Mouse (Mus musculus) intestine, embryonic 14.5 days (tissue): ENCODE data around the gene Pnkd. TPM values are rescaled to one million over a fixed set of nuclear protein-coding genes. Genes with fewer than 3 reads are reported as not detected.

ENCODE experiments used
- ATAC-seq: fragments of 200-750 bp; cut with Nextera tagmentation; replicated peaks from 2 replicates; pipeline ENCODE4 v1.8.0; 2017; ENCODE audit warnings: low read depth, moderate number of reproducible peaks, moderate TSS enrichment, moderate library complexity; ENCODE audit not compliant: low FRiP score, low TSS enrichment
- DNase-seq: peaks from one replicate; pipeline ENCODE4 v3.0.0-alpha.2; 2018; ENCODE audit warnings: low spot score
- H3K27ac ChIP-seq: fragments of 300-500 bp; sonication (generic); 2 replicates; pipeline ENCODE4 v1.5.1; 2014; ENCODE audit warnings: low read depth, mild to moderate bottlenecking, control low read depth
- H3K27me3 ChIP-seq: fragments of 300-500 bp; sonication (generic); replicated peaks from 2 replicates; pipeline ENCODE4 v1.6.1; 2014; ENCODE audit warnings: low read length, control low read depth; ENCODE audit not compliant: control insufficient read depth, insufficient read depth
- H3K36me3 ChIP-seq: fragments of 300-500 bp; sonication (generic); 2 replicates; pipeline ENCODE4 v1.6.1; 2014; ENCODE audit warnings: low read length, control low read depth; ENCODE audit not compliant: control insufficient read depth, insufficient read depth
- H3K4me1 ChIP-seq: fragments of 300-500 bp; sonication (generic); replicated peaks from 2 replicates; pipeline ENCODE4 v1.6.1; 2014; ENCODE audit warnings: low read length, control low read depth, mixed read lengths; ENCODE audit not compliant: control insufficient read depth, insufficient read depth
- H3K4me2 ChIP-seq: fragments of 300-500 bp; sonication (generic); 2 replicates; pipeline ENCODE4 v1.6.1; 2014; ENCODE audit warnings: low read length
- H3K4me3 ChIP-seq: fragments of 300-500 bp; sonication (generic); 2 replicates; pipeline ENCODE4 v1.5.1; 2014; ENCODE audit warnings: low read depth, low read length, control low read depth, mixed read lengths
- H3K9ac ChIP-seq: fragments of 300-500 bp; sonication (generic); 2 replicates; pipeline ENCODE4 v1.6.1; 2014; ENCODE audit warnings: mild to moderate bottlenecking, low read length
- H3K9me3 ChIP-seq: fragments of 300-500 bp; sonication (generic); 2 replicates; pipeline ENCODE4 v1.6.1; 2016; ENCODE audit warnings: low read length, control low read depth; ENCODE audit not compliant: control insufficient read depth
- WGBS: fragments of 180-500 bp; shearing (Covaris S2); extraction: QIAGEN DNeasy Blood & Tissue Kit; methylation state at CpG from one replicate; pipeline ENCODE4 v1.1.7; 2014; 5-methylcytosine and 5-hydroxymethylcytosine counted together
- polyA plus RNA-seq: library from polyadenylated mRNA; unstranded; fragments of >200 nt; fragmentation: Nextera tagmentation; extraction: Ambion mirVana; gene quantifications from 2 replicates; pipeline ENCODE4 v1.2.1, GENCODE M21; 2014

Gene Pnkd
- polyA plus RNA-seq, 1 experiment from 2014 or later, result 142 TPM

DNA sequence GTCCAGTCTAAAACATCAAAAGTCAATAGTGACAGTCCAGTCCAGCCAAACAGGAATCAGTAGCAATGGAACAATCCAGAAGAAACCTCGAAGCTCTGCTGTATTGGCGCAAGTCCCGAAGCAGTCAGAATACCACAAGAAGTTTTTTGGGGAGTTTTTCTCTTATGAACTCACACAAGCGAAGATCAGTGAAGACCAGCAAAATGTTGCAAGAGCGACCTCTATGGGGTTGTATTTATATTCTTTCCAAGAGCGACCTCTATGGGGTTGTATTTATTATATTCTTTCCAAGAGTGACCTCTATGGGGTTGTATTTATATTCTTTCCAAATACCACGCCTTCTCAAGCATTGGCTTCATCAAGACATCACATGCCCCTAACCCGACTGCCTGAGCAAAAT is 16.0 kb upstream of the Pnkd start:
- DNase-seq, result no peak
- peaks cover 55% of the 10 kb centered on the region for H3K36me3 ChIP-seq

DNA sequence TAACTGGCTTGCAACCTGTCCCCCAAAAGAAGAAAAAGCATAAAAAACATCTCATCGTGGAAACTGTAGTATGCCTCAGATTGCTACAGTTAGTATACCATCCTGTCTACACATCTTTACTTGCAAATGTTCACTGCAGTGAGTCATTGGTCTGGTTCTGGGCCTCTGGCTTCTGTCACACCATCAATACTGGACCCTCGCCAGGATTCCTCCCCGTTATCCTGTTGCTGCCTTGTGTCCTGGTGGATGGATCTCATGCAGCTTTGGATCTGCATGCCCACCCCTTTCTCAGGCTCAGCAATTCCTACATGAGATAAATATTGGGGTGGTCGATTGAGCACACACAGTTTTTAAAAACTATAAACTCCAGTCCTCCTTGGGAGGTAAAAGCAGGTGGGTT is 13.1 kb upstream of the Pnkd start:
- DNase-seq (peak; percentile 79), ATAC-seq (no peak)
- no peak overlapping the region for H3K9ac ChIP-seq
- no peaks in the 10 kb centered on the region for H3K9me3 ChIP-seq
- H3K4me1 ChIP-seq, result peaks cover 38% of the 10 kb centered on the region
- no peaks in the 10 kb centered on the region for H3K27me3 ChIP-seq
- no peak overlapping the region for H3K4me2 ChIP-seq
- no peak overlapping the region for H3K4me3 ChIP-seq
- 29% methylated on average over 4 of the region's 4 CpGs for WGBS
- H3K27ac ChIP-seq, result peak overlapping the region; percentile 76
- peaks cover 26% of the 10 kb centered on the region for H3K36me3 ChIP-seq

More for the DNA sequence above, 16.0 kb upstream of the Pnkd start:
- Histone ChIP-seq H3K9ac (no peak overlapping the region), H3K9me3 (no peaks in the 10 kb centered on the region), H3K4me3 (no peak overlapping the region), H3K4me1 (peaks cover 20% of the 10 kb centered on the region), H3K27ac (no peak overlapping the region), H3K4me2 (no peak overlapping the region), H3K27me3 (no peaks in the 10 kb centered on the region)
- WGBS, result 84% methylated on average over 8 of the region's 8 CpGs
- no peak for ATAC-seq

DNA sequence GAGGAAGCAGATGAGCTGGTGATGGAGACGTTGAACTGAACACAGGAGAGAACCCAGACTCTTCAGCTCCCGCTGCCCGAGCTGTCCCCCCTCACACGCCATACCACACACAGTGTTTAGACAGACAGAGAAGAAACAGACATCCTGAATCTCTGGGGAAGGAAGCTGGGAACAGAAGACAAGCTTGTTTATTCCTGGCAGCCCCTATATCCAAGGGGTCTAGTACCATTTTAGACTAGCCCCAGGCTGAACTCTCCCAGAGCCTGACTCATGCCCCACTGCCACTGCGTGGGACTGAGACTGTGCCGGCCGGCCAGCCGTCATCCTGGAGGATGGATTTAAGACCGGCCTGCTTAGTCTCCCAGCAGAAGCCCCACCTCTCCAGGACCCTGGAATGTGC is 9.7 kb upstream of the Pnkd start:
- ATAC-seq, result peak; percentile 71
- DNase-seq, result peak; percentile 73
- H3K4me1 ChIP-seq, result peaks cover 53% of the 10 kb centered on the region
- WGBS, result 10% methylated on average over 9 of the region's 9 CpGs
- no peak overlapping the region for H3K4me3 ChIP-seq
- H3K9me3 ChIP-seq, result no peaks in the 10 kb centered on the region
- peaks cover 13% of the 10 kb centered on the region for H3K36me3 ChIP-seq
- H3K4me2 ChIP-seq, result peak overlapping the region; percentile 39
- H3K27ac ChIP-seq, result peak overlapping the region; percentile 88
- H3K27me3 ChIP-seq, result no peaks in the 10 kb centered on the region
- no peak overlapping the region for H3K9ac ChIP-seq

DNA sequence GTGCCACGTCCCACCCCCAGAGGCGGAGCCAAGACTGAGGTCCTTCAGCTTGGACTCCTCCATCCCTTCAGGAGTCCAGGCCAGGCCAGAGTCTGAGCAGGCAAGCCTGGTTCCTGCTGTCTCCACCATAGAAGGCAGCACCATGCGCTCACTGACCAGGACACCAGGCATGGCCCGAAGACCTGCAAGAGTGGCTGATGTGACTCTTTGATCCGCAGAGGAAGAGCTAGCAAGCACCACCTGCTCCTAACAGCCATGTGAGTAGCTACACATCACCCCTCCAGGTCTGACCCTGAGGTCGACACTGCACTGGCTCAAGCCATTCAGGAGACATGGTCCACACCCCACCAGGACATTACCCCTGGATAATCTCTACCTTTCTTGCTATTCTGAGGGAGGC is 7.7 kb upstream of the Pnkd start:
- DNase-seq (no peak), ATAC-seq (no peak)
- Histone ChIP-seq H3K4me3 (peak overlapping the region; percentile 27), H3K27ac (no peak overlapping the region), H3K9me3 (no peaks in the 10 kb centered on the region), H3K9ac (no peak overlapping the region; the same call in 1 of the 2 replicates), H3K36me3 (peaks cover 33% of the 10 kb centered on the region), H3K27me3 (no peaks in the 10 kb centered on the region), H3K4me1 (peaks cover 41% of the 10 kb centered on the region), H3K4me2 (peak overlapping the region; percentile 40)
- WGBS, result 45% methylated on average over 6 of the region's 6 CpGs

DNA sequence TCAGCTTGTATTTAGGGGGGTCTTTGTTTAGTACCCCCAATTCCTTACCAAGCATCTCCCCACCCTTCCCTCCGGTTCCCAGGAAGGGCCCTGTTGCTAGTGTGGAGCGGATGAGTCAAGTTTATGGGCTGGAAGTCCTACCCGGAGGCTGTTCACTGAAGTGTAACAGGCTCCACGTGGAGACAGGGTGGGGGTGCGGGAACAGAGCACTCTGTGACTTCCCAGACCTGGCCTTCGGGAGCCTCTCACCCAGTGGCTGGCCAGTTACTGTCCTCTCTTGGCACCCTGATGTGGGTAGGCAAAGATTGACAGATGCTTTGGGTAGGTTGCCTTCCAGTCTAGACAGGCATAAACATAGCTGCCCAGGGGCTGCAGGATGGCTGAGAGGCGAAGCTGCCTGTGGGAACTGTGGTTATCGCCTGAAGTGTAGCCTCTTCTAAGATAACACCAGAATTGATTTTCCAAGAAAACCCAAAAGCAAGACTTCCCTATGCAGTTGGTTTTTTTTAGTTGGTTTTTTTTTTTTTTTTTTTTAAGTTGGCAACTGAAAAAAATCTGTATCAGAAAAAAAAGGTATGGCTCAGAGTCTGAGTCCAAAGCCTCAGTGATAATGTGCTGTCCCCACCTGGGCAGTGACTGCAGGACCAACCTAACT is 6.7 kb upstream of the Pnkd start:
- Histone ChIP-seq H3K27ac (no peak overlapping the region), H3K36me3 (peaks cover 42% of the 10 kb centered on the region), H3K9me3 (no peaks in the 10 kb centered on the region), H3K4me3 (peak overlapping the region; percentile 27), H3K4me1 (peaks cover 50% of the 10 kb centered on the region), H3K27me3 (no peaks in the 10 kb centered on the region), H3K4me2 (peak overlapping the region; percentile 40), H3K9ac (peak overlapping the region; percentile 22; the same call in 1 of the 2 replicates)
- DNase-seq (no peak), ATAC-seq (no peak)
- 30% methylated on average over 8 of the region's 8 CpGs for WGBS

DNA sequence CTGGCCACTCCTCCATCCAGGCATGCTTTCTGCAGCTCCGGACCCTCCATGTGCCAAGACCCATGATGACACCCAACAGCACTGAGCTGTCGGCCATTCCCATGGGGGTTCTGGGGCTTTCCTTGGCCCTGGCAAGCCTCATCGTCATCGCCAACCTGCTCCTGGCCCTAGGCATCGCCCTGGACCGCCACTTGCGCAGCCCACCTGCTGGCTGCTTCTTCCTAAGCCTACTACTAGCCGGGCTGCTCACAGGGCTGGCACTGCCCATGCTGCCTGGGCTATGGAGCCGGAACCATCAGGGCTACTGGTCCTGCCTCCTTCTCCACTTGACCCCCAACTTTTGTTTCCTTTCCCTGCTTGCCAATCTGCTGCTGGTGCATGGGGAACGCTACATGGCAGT is 6.2 kb upstream of the Pnkd start, which contains the start of gene Gpbar1:
TSS of gene Gpbar1 (plus strand) at position 13 of the 400 bp plus-strand sequence.
- Histone ChIP-seq H3K9ac (peak within 1 kb of the TSS; percentile 22), H3K4me1 (peaks cover 52% of the 10 kb centered on the region), H3K4me2 (peak within 1 kb of the TSS; percentile 40), H3K4me3 (peak within 1 kb of the TSS; percentile 27), H3K9me3 (no peaks in the 10 kb centered on the region), H3K27ac (no peak within 1 kb of the TSS), H3K36me3 (peaks cover 44% of the 10 kb centered on the region), H3K27me3 (no peaks in the 10 kb centered on the region)
- ATAC-seq (no peak), DNase-seq (no peak)
- 88% methylated on average over 10 of the region's 10 CpGs for WGBS

DNA sequence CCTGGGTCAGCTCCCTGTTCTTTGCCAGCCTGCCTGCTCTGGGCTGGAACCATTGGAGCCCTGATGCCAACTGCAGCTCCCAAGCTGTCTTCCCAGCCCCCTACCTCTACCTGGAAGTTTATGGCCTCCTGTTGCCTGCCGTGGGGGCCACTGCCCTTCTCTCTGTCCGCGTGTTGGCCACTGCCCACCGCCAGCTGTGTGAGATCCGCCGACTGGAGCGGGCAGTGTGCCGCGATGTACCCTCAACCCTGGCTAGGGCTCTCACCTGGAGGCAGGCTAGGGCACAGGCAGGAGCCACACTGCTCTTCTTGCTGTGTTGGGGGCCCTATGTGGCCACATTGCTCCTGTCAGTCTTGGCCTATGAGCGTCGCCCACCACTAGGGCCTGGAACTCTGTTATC is 5.7 kb upstream of the Pnkd start:
- peaks cover 44% of the 10 kb centered on the region for H3K36me3 ChIP-seq
- H3K4me2 ChIP-seq, result no peak overlapping the region
- no peaks in the 10 kb centered on the region for H3K9me3 ChIP-seq
- no peak overlapping the region for H3K27ac ChIP-seq
- no peak overlapping the region for H3K9ac ChIP-seq
- no peak overlapping the region for H3K4me3 ChIP-seq
- H3K4me1 ChIP-seq, result peaks cover 52% of the 10 kb centered on the region
- WGBS, result 87% methylated on average over 11 of the region's 11 CpGs
- no peaks in the 10 kb centered on the region for H3K27me3 ChIP-seq
- no peak for ATAC-seq
- DNase-seq, result no peak

DNA sequence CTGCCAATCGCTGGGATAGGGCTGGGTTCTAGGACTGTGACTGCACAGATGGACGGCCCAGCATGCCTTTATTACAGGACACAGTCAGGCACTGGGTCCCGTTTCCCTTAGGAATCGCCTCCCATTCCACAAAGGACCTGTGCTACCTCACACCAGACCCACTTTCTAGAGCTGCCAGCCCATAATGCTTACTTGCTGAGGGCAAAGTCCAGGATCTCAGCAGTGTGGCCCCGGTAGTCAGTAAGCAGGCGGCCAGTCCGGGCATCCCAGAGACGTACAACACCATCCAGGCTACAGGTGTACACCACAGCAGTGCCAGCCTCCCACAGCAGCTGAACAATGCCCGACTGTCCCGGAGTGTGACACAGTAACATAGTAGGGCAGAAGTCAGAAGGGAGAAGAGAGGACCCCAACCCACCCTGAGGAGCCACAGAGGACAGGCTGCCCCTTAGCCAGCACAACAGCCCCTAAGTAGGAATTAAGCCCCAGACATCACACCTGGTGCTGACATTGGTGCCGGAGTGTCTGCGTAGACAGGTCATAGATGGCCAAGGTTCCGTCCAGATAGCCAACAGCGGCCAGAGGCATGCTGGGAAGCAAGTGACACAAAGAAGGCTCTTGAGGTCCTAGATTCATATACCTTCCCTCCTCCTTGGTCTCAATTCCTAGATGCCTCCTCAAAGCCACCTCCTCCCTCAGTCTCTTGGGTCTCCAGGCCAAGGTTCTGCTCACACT is 4.0 kb upstream of the Pnkd start:
- 90% methylated on average over 14 of the region's 14 CpGs for WGBS
- Histone ChIP-seq H3K9ac (no peak overlapping the region), H3K36me3 (peaks cover 44% of the 10 kb centered on the region)

More for the DNA sequence above, 4.0 kb upstream of the Pnkd start:
- no peaks in the 10 kb centered on the region for H3K9me3 ChIP-seq
- H3K4me2 ChIP-seq, result no peak overlapping the region
- ATAC-seq, result no peak
- no peaks in the 10 kb centered on the region for H3K27me3 ChIP-seq
- no peak for DNase-seq
- no peak overlapping the region for H3K4me3 ChIP-seq
- peaks cover 40% of the 10 kb centered on the region for H3K4me1 ChIP-seq
- no peak overlapping the region for H3K27ac ChIP-seq
